Mouse (Mus musculus) liver, embryonic 11.5 days (tissue): ENCODE results near the gene Zfp553. TPM values are rescaled to one million over a fixed set of nuclear protein-coding genes. Genes with fewer than 3 reads are reported as not detected.
A peak's percentile ranks its signal among the peaks of the same experiment; 100 is the strongest.

Source experiments
- ATAC-seq: fragments of 200-750 bp; cut with Nextera tagmentation; replicated peaks from 2 replicates; pipeline ENCODE4 v1.8.0; 2017; ENCODE audit warnings: moderate number of reproducible peaks, mild to moderate bottlenecking, moderate TSS enrichment, moderate library complexity; ENCODE audit not compliant: low FRiP score
- DNase-seq: peaks from one replicate; pipeline ENCODE4 v3.0.0-alpha.2; 2017; ENCODE audit warnings: low spot score
- H3K27ac ChIP-seq: fragments of 300-500 bp; sonication (generic); 2 replicates; pipeline ENCODE4 v1.5.1; 2014; ENCODE audit warnings: mild to moderate bottlenecking, low read depth, low read length, control low read depth
- H3K27me3 ChIP-seq: fragments of 300-500 bp; sonication (generic); replicated peaks from 2 replicates; pipeline ENCODE4 v1.6.1; 2014; ENCODE audit warnings: low read length, mixed read lengths; ENCODE audit not compliant: control insufficient read depth, insufficient read depth
- H3K36me3 ChIP-seq: fragments of 300-500 bp; sonication (generic); 2 replicates; pipeline ENCODE4 v1.6.1; 2014; ENCODE audit warnings: mild to moderate bottlenecking, low read length, moderate library complexity, mixed read lengths; ENCODE audit not compliant: control insufficient read depth, insufficient read depth
- H3K4me1 ChIP-seq: fragments of 300-500 bp; sonication (generic); replicated peaks from 2 replicates; pipeline ENCODE4 v1.6.1; 2014; ENCODE audit warnings: low read length, mixed read lengths; ENCODE audit not compliant: control insufficient read depth, insufficient read depth
- H3K4me2 ChIP-seq: fragments of 300-500 bp; sonication (generic); 2 replicates; pipeline ENCODE4 v1.6.1; 2014; ENCODE audit warnings: mild to moderate bottlenecking, control low read depth, moderate library complexity
- H3K4me3 ChIP-seq: fragments of 300-500 bp; sonication (generic); 2 replicates; pipeline ENCODE4 v1.5.1; 2014; ENCODE audit warnings: low read depth, low read length, control low read depth
- H3K9ac ChIP-seq: fragments of 300-500 bp; sonication (generic); 2 replicates; pipeline ENCODE4 v1.6.1; 2014; ENCODE audit warnings: low read depth, low read length, control low read depth
- H3K9me3 ChIP-seq: fragments of 300-500 bp; sonication (generic); 2 replicates; pipeline ENCODE4 v1.6.1; 2016; ENCODE audit warnings: low read length, inconsistent platforms, mixed read lengths; ENCODE audit not compliant: control insufficient read depth
- WGBS: fragments of 180-500 bp; shearing (Covaris S2); extraction: QIAGEN DNeasy Blood & Tissue Kit; methylation state at CpG from one replicate; pipeline ENCODE4 v1.1.7; 2014; 5-methylcytosine and 5-hydroxymethylcytosine counted together
- polyA plus RNA-seq: library from polyadenylated mRNA; unstranded; fragments of >200 nt; fragmentation: Nextera tagmentation; extraction: Ambion mirVana; gene quantifications from 2 replicates; pipeline ENCODE4 v1.2.1, GENCODE M21; 2014

Zfp553 gene
- polyA plus RNA-seq: 17.2 TPM in 2 replicates

DNA sequence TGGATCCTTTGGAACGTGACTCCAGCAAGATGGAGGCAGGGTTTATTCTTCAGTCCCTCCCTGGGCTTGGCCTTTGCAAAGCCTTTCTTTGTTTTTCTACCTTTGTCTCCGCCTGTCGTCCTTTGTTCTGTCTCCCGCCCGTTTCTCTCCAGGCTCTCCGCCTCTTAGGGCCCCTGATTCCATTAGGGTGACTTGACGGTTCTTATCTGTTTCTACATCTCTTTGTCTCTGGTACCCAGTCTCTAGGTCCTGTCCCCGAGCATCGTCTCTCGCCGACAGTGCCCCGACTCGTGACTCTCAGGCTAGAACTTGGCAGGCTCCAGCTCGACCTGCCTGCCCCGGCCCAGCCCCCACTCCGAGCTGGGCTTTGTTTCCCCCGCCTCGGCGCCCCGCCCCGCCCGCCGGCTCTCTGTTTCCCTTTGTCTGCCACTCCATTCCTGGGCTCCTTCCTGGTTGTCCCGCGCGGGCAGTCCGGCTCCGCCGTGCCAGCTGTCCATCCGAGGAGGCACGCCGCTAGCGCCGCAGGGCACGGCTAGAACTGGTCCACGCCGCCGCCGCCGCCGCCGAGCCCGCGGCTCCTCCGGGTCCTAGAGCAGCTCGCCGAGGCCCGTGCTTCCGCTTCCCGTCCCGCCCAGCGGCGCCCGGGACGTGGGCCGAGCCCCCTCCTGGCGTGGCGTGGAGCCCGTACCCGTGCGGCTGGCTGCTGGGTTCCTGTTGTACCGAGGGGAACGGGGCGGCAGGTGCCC is at the start of gene Zfp553, which contains the start of gene Sept1:
Gene Zfp553, plus strand, starts transcription at position 440 of the 746 bp plus-strand sequence.
Gene Sept1, minus strand, starts transcription at position 509 of the 746 bp plus-strand sequence.
- no peaks in the 10 kb centered on the region for H3K27me3 ChIP-seq
- H3K4me3 ChIP-seq: peak within 1 kb of the TSS; percentile 97
- H3K27ac ChIP-seq: peak within 1 kb of the TSS; percentile 97
- peaks cover 33% of the 10 kb centered on the region for H3K36me3 ChIP-seq
- ATAC-seq: peak; percentile 88
- peak; percentile 92 for DNase-seq
- under 1% methylated on average over 64 of the region's 64 CpGs for WGBS
- peaks cover 11% of the 10 kb centered on the region for H3K4me1 ChIP-seq
- peak within 1 kb of the TSS; percentile 84 for H3K4me2 ChIP-seq
- H3K9me3 ChIP-seq: no peaks in the 10 kb centered on the region
- peak within 1 kb of the TSS; percentile 97 for H3K9ac ChIP-seq

DNA sequence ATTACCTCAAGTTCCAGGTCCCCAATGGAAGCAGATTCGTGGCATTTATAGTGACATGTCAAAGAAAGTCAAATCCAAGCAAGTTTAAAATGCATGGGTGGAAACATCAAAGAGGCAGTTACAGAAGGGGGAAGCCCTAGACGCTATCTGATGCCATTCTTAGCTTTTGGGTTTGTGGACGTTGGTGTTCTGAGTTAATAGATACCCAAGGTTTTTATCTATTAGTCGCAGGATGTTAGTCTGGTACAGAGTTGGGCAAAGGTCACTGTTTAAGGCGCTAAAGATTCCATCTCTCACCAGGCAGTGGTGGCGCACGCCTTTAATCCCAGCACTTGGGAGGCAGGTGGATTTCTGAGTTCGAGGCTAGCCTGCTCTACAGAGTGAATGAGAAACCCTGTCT is 49.5 kb upstream of the Zfp553 start:
- DNase-seq (no peak), ATAC-seq (peak; percentile 85)
- H3K4me2 ChIP-seq: peak overlapping the region; percentile 14; the same call in 1 of the 2 replicates
- no peaks in the 10 kb centered on the region for H3K27me3 ChIP-seq
- WGBS: 31% methylated on average over 8 of the region's 8 CpGs
- H3K4me1 ChIP-seq: peaks cover 31% of the 10 kb centered on the region
- 0 out of 2 replicates have a peak overlapping the region, but pooled peaks have one; percentile 15 for H3K9ac ChIP-seq
- no peak overlapping the region for H3K4me3 ChIP-seq
- no peaks in the 10 kb centered on the region for H3K9me3 ChIP-seq
- no peaks in the 10 kb centered on the region for H3K36me3 ChIP-seq
- H3K27ac ChIP-seq: peak overlapping the region; percentile 75

GRCm38 (mm10) chr7:127183828-127184227 is 49.0 kb upstream of the Zfp553 start:
- no peaks in the 10 kb centered on the region for H3K36me3 ChIP-seq
- H3K9me3 ChIP-seq: no peaks in the 10 kb centered on the region
- H3K27me3 ChIP-seq: no peaks in the 10 kb centered on the region
- H3K4me1 ChIP-seq: peaks cover 36% of the 10 kb centered on the region
- ATAC-seq (peak; percentile 63), DNase-seq (no peak)
- H3K9ac ChIP-seq: no peak overlapping the region
- H3K4me3 ChIP-seq: no peak overlapping the region
- peak overlapping the region; percentile 64; the same call in 1 of the 2 replicates for H3K27ac ChIP-seq
- WGBS: 65% methylated on average over 6 of the region's 6 CpGs
- H3K4me2 ChIP-seq: peak overlapping the region; percentile 14; the same call in 1 of the 2 replicates

DNA sequence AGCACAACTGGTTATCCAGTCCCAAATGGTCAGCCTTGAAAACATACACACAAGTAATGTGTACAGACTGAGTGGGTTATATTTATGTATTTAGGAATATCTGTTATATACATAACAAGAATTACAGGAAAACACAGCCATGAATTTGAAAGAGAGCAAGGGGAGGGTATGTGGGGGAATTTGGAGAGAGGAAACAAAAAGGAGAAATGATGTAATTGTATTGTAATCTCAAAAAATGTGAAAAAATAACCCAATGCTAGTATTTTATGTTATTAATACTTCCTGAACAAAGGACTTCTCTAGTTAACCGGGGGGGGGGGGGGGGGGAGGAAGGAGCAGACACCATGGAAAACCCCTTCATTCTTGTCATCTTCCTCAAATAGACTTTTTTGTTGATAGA is 48.1 kb upstream of the Zfp553 start:
- H3K27ac ChIP-seq: no peak overlapping the region
- H3K4me2 ChIP-seq: no peak overlapping the region
- ATAC-seq (no peak), DNase-seq (no peak)
- no peak overlapping the region for H3K4me3 ChIP-seq
- no peaks in the 10 kb centered on the region for H3K9me3 ChIP-seq
- H3K9ac ChIP-seq: no peak overlapping the region
- no peaks in the 10 kb centered on the region for H3K36me3 ChIP-seq
- WGBS: 31% methylated on average over 1 of the region's 1 CpGs
- H3K4me1 ChIP-seq: peaks cover 41% of the 10 kb centered on the region
- no peaks in the 10 kb centered on the region for H3K27me3 ChIP-seq

DNA sequence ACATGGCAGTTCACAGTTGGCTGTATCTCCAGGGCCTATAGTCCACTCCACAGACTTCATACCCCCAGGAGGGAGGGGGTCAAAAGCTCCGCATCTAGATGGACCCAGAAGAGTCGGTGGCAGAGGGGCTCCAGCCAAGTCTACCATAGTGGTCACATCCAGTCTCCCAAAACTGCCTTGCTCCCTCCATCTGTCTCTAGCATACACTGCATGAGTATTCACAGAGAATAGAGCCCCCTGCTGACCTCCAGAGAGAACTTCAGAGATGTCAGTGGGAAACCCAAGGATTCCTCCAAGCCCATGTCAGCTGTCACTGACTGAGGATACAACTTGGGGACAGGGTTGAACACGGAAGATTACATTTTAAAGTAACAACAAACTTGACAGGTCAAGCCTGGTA is 47.3 kb upstream of the Zfp553 start:
- ATAC-seq (no peak), DNase-seq (no peak)
- Histone ChIP-seq H3K36me3 (no peaks in the 10 kb centered on the region), H3K9ac (no peak overlapping the region), H3K9me3 (no peaks in the 10 kb centered on the region), H3K4me2 (no peak overlapping the region), H3K4me1 (peaks cover 39% of the 10 kb centered on the region), H3K27me3 (no peaks in the 10 kb centered on the region), H3K4me3 (no peak overlapping the region), H3K27ac (no peak overlapping the region)
- WGBS: 49% methylated on average over 3 of the region's 3 CpGs

DNA sequence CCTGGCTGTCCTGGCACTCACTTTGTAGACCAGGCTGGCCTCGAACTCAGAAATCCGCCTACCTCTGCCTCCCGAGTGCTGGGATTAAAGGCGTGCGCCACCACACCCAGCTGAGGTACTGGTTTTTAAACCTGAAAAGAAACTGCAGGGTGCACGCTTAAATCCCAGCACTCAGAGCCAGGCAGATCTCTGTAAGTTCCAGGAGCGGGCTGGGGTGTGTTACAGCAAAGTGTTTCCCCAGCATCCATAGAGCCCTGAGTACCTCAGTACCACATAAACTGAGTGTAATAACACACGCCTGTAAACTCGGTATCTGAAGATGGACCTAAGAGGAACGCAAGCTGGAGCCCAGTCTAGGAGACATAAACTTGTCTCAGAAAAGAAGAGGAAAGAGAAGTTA is 45.5 kb upstream of the Zfp553 start:
- H3K9ac ChIP-seq: no peak overlapping the region
- H3K4me1 ChIP-seq: peaks cover 33% of the 10 kb centered on the region
- no peaks in the 10 kb centered on the region for H3K9me3 ChIP-seq
- no peak for ATAC-seq
- peaks cover 11% of the 10 kb centered on the region for H3K36me3 ChIP-seq
- no peak overlapping the region for H3K4me2 ChIP-seq
- WGBS: 67% methylated on average over 10 of the region's 10 CpGs
- no peak overlapping the region for H3K27ac ChIP-seq
- no peaks in the 10 kb centered on the region for H3K27me3 ChIP-seq
- no peak for DNase-seq
- H3K4me3 ChIP-seq: no peak overlapping the region

- Histone ChIP-seq H3K9ac (peak overlapping the region; percentile 9; the same call in 1 of the 2 replicates), H3K27me3 (no peaks in the 10 kb centered on the region), H3K27ac (peak overlapping the region; percentile 25), H3K36me3 (peaks cover 21% of the 10 kb centered on the region), H3K4me1 (peaks cover 22% of the 10 kb centered on the region), H3K9me3 (no peaks in the 10 kb centered on the region), H3K4me3 (no peak overlapping the region), H3K4me2 (no peak overlapping the region)
- ATAC-seq (no peak), DNase-seq (no peak)
- WGBS: 74% methylated on average over 17 of the region's 17 CpGs
These were observed 44.3 kb upstream of the Zfp553 start for GRCm38 (mm10) chr7:127188305-127189276.

GRCm38 (mm10) chr7:127190672-127191071 is 42.2 kb upstream of the Zfp553 start:
- Histone ChIP-seq H3K9ac (no peak overlapping the region), H3K9me3 (no peaks in the 10 kb centered on the region), H3K4me2 (no peak overlapping the region), H3K27me3 (no peaks in the 10 kb centered on the region), H3K27ac (no peak overlapping the region), H3K36me3 (peaks cover 27% of the 10 kb centered on the region), H3K4me1 (peaks cover 25% of the 10 kb centered on the region), H3K4me3 (no peak overlapping the region)
- ATAC-seq: no peak
- 82% methylated on average over 6 of the region's 6 CpGs for WGBS
- DNase-seq: no peak
